Mouse (Mus musculus): ENCODE data around the gene Rab3gap2.

The Rab3gap2 gene

GRCm38 (mm10) chr1:185203909-185204661 lies at the start of gene Rab3gap2:
TSS of gene Rab3gap2 (plus strand) at chr1:185204117.
- no peak for TF ChIP-seq GATA4 (IDR thresholded peaks at IDR 0.05; ENCODE audit: insufficient replicate concordance, low read length)

GRCm38 (mm10) chr1:185173641-185174040 lies 30.3 kb upstream of the Rab3gap2 start:
- no peak for TF ChIP-seq GATA4 (IDR thresholded peaks at IDR 0.05; ENCODE audit: insufficient replicate concordance, low read length)

GRCm38 (mm10) chr1:185177860-185178259 lies 26.1 kb upstream of the Rab3gap2 start:
- TF ChIP-seq GATA4 (IDR thresholded peaks at IDR 0.05; ENCODE audit: insufficient replicate concordance, low read length): no peak

GRCm38 (mm10) chr1:185183591-185184330 lies 20.2 kb upstream of the Rab3gap2 start:
- TF ChIP-seq GATA4 (IDR thresholded peaks at IDR 0.05; ENCODE audit: insufficient replicate concordance, low read length): no peak

- no peak for TF ChIP-seq GATA4 (IDR thresholded peaks at IDR 0.05; ENCODE audit: insufficient replicate concordance, low read length)
Measured at GRCm38 (mm10) chr1:185185556-185185955, 18.4 kb upstream of the Rab3gap2 start.

- no peak for TF ChIP-seq GATA4 (IDR thresholded peaks at IDR 0.05; ENCODE audit: insufficient replicate concordance, low read length)
Measured at GRCm38 (mm10) chr1:185187135-185187785, 16.7 kb upstream of the Rab3gap2 start.

GRCm38 (mm10) chr1:185189901-185190300 lies 14.0 kb upstream of the Rab3gap2 start:
- TF ChIP-seq GATA4 (IDR thresholded peaks at IDR 0.05; ENCODE audit: insufficient replicate concordance, low read length): no peak

GRCm38 (mm10) chr1:185192087-185192486 lies 11.8 kb upstream of the Rab3gap2 start:
- TF ChIP-seq GATA4 (IDR thresholded peaks at IDR 0.05; ENCODE audit: insufficient replicate concordance, low read length): no peak

- TF ChIP-seq GATA4 (IDR thresholded peaks at IDR 0.05; ENCODE audit: insufficient replicate concordance, low read length): no peak
Measured at GRCm38 (mm10) chr1:185193509-185193908, 10.4 kb upstream of the Rab3gap2 start.

- no peak for TF ChIP-seq GATA4 (IDR thresholded peaks at IDR 0.05; ENCODE audit: insufficient replicate concordance, low read length)
Measured at GRCm38 (mm10) chr1:185196323-185196722, 7.6 kb upstream of the Rab3gap2 start.

GRCm38 (mm10) chr1:185200571-185201395 lies 3.1 kb upstream of the Rab3gap2 start:
- TF ChIP-seq GATA4 (IDR thresholded peaks at IDR 0.05; ENCODE audit: insufficient replicate concordance, low read length): no peak

- TF ChIP-seq GATA4 (IDR thresholded peaks at IDR 0.05; ENCODE audit: insufficient replicate concordance, low read length): no peak
Measured at GRCm38 (mm10) chr1:185201994-185202393, 1.9 kb upstream of the Rab3gap2 start.

- no peak for TF ChIP-seq GATA4 (IDR thresholded peaks at IDR 0.05; ENCODE audit: insufficient replicate concordance, low read length)
Measured at GRCm38 (mm10) chr1:185203196-185203908, 565 bp upstream of the Rab3gap2 start.

GRCm38 (mm10) chr1:185205090-185205489 lies 1.2 kb downstream of the Rab3gap2 start:
- no peak for TF ChIP-seq GATA4 (IDR thresholded peaks at IDR 0.05; ENCODE audit: insufficient replicate concordance, low read length)
